Mouse (Mus musculus) kidney, embryonic 14.5 days (tissue): ENCODE measurements at regions not wholly inside any gene's neighbourhood (a gene's known extent, or its start where the extent isn't known, plus 50 kb on each side); places are given as distances from the start of the nearest gene placed in this dataset.

Experiments
- ATAC-seq: fragments of 200-750 bp; cut with Nextera tagmentation; 2 replicates; pipeline ENCODE4 v1.8.0; 2017; ENCODE audit warnings: moderate number of reproducible peaks, mild to moderate bottlenecking, moderate TSS enrichment, moderate library complexity; ENCODE audit not compliant: low FRiP score, low TSS enrichment
- H3K27ac ChIP-seq: fragments of 300-500 bp; sonication (generic); 2 replicates; pipeline ENCODE4 v1.5.1; 2014; ENCODE audit warnings: low read depth, mild to moderate bottlenecking, low read length, moderate library complexity, mixed read lengths
- H3K27me3 ChIP-seq: fragments of 300-500 bp; sonication (generic); 2 replicates; pipeline ENCODE4 v1.6.1; 2014; ENCODE audit warnings: mild to moderate bottlenecking, low read length; ENCODE audit not compliant: control insufficient read depth, insufficient read depth
- H3K36me3 ChIP-seq: fragments of 300-500 bp; sonication (generic); 2 replicates; pipeline ENCODE4 v1.6.1; 2014; ENCODE audit warnings: low read length, mixed read lengths; ENCODE audit not compliant: control insufficient read depth, insufficient read depth
- H3K4me1 ChIP-seq: fragments of 300-500 bp; sonication (generic); 2 replicates; pipeline ENCODE4 v1.6.1; 2014; ENCODE audit warnings: low read length, mixed read lengths; ENCODE audit not compliant: control insufficient read depth, insufficient read depth
- H3K4me2 ChIP-seq: fragments of 300-500 bp; sonication (generic); replicated peaks from 2 replicates; pipeline ENCODE4 v1.6.1; 2014; ENCODE audit warnings: low read depth, mild to moderate bottlenecking, low read length
- H3K4me3 ChIP-seq: fragments of 300-500 bp; sonication (generic); 2 replicates; pipeline ENCODE4 v1.5.1; 2014; ENCODE audit warnings: mild to moderate bottlenecking, low read length
- H3K9ac ChIP-seq: fragments of 300-500 bp; sonication (generic); 2 replicates; pipeline ENCODE4 v1.6.1; 2014; ENCODE audit warnings: low read depth, mild to moderate bottlenecking, low read length, moderate library complexity
- H3K9me3 ChIP-seq: fragments of 300-500 bp; sonication (generic); 2 replicates; pipeline ENCODE4 v1.6.1; 2016; ENCODE audit warnings: low read length; ENCODE audit not compliant: control insufficient read depth
- WGBS: fragments of 180-500 bp; shearing (Covaris S2); extraction: QIAGEN DNeasy Blood & Tissue Kit; methylation state at CpG from one replicate; pipeline ENCODE4 v1.1.7; 2014; 5-methylcytosine and 5-hydroxymethylcytosine counted together

DNA sequence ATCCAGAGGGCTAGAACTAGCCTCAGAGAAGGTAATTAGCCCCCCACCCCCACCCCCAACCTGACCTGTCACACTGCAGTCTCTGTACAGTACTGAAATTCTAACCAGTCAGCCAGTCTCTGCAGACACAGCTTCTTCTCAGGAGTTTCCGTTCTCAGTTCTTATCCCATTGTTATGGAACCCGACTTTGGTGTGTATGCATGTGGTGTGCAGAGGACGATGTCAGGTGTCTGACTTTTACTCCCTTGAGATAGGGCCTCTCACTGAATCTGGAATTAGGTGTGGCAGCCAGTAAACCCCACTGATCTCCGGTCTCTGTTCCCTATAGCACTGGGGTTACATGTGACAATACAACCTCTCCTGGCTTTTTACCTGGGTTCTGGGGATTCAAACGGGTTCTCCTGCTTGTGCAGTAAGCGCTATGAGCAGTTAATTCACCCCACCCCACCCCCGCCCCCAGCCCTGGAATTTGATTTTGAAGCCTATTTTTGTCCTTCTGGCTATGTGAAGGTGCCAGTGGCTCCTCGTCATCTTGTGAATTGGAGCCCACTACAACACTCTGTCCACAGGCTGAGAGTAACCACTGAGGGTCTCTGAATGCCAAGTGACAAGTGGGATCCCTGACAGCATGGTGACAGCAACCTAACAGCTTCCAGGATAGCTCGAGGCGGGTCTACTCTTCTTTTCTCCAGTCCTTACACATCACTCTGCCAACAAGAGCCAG lies 429.4 kb downstream of the Fut8 start:
- ATAC-seq: no peak
- WGBS: 83% methylated on average over 10 of the region's 10 CpGs

DNA sequence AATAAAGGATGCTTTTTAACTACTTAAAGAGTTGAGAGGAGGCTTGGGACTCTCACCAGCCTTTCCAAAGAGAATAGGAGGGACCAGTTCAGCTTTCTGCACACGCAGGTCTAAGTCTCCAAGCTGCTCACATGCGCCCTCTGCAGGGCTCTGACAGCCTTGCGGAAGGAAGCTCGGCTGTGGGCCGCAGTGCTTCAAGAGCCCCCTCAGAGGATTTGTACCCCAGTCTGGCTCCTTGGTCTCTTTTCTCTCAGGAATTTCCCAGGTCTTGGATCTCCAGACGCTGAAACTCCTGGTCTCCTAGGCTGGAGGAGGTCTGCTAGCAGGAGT lies 429.9 kb downstream of the Fut8 start:
- Histone ChIP-seq H3K4me1 (0 out of 2 replicates have a peak, but pooled peaks cover 5% of the 10 kb centered on the region), H3K4me2 (no peak overlapping the region), H3K9me3 (no peaks in the 10 kb centered on the region), H3K36me3 (no peaks in the 10 kb centered on the region), H3K27me3 (no peaks in the 10 kb centered on the region; the same call in 1 of the 2 replicates), H3K27ac (no peak overlapping the region), H3K9ac (no peak overlapping the region), H3K4me3 (no peak overlapping the region)
- 6% methylated on average over 6 of the region's 6 CpGs for WGBS
- ATAC-seq: peak; percentile 68; the same call in 1 of the 2 replicates

More for the DNA sequence above, 429.4 kb downstream of the Fut8 start:
- Histone ChIP-seq H3K27ac (no peak overlapping the region), H3K36me3 (no peaks in the 10 kb centered on the region), H3K4me3 (no peak overlapping the region), H3K9me3 (no peaks in the 10 kb centered on the region), H3K4me1 (0 out of 2 replicates have a peak, but pooled peaks cover 5% of the 10 kb centered on the region), H3K9ac (no peak overlapping the region), H3K4me2 (no peak overlapping the region), H3K27me3 (no peaks in the 10 kb centered on the region; the same call in 1 of the 2 replicates)

DNA sequence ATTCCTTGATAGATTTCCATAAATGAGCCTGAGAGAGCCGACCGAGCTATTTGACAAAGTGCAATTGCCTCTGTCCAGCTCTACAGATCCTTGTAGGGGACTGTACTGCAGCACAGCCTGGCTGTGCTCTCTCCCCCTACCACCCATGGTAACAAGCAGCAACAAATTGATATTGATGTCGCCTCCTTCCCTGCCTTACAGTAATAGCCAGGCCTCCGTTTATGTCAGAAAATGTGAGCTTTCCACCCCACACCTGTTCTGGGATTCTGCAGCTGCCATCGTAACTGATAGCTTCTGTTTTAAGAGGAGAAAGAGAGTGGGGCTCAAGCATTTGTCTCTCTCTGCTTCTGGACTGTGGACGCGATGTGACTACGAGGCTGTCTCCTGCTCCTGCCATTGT lies 432.6 kb downstream of the Fut8 start:
- H3K36me3 ChIP-seq: no peaks in the 10 kb centered on the region
- H3K27me3 ChIP-seq: no peaks in the 10 kb centered on the region
- ATAC-seq: no peak
- no peak overlapping the region for H3K27ac ChIP-seq
- WGBS: 73% methylated on average over 8 of the region's 8 CpGs
- H3K4me3 ChIP-seq: no peak overlapping the region
- no peak overlapping the region for H3K4me2 ChIP-seq
- 0 out of 2 replicates have a peak, but pooled peaks cover 5% of the 10 kb centered on the region for H3K4me1 ChIP-seq
- H3K9ac ChIP-seq: no peak overlapping the region
- no peaks in the 10 kb centered on the region for H3K9me3 ChIP-seq

DNA sequence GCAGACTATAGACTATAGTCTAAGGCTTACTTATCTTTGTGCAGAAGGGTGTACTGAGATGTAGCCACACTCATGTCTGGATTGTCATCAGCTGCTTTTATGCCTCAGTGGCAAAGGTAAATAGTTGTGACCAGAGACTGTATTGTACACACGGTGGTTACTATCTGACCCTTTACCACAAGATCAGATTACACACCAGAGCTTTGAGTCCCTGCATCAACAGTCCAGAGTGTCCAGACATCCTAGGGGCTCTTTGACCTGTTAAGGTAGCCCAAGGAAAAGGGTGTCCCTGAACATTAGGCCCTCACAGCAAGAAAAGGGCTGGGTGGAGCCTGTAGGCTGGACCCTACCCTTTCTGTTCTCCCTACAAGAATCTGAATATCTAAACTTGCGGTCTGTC lies 436.4 kb downstream of the Fut8 start:
- 0 out of 2 replicates have a peak, but pooled peaks have one; percentile 54 for ATAC-seq
- H3K27ac ChIP-seq: no peak overlapping the region
- H3K9ac ChIP-seq: no peak overlapping the region
- no peaks in the 10 kb centered on the region for H3K9me3 ChIP-seq
- H3K27me3 ChIP-seq: no peaks in the 10 kb centered on the region
- no peak overlapping the region for H3K4me3 ChIP-seq
- WGBS: 37% methylated on average over 2 of the region's 2 CpGs
- no peaks in the 10 kb centered on the region for H3K4me1 ChIP-seq
- H3K4me2 ChIP-seq: no peak overlapping the region
- H3K36me3 ChIP-seq: no peaks in the 10 kb centered on the region

DNA sequence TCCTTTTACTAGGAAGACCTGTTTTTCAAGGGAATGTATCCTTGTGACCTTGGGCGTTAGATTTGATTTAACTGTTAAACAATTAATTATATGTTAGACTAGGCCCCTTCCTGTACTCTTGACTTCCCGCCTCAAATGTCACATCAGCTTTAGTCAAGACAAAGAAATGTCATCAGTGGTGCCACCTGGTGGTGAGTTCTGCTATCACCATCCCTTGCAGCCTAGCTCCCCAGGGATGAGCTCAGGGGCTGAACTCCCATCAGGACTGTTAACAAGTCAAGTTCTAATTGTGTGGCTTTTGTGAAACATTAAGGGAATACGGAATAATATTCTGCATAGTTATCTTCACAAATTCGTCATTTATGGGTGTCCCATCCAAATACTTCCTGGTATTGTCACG lies 436.8 kb downstream of the Fut8 start:
- WGBS: 68% methylated on average over 5 of the region's 5 CpGs
- no peak for ATAC-seq
- Histone ChIP-seq H3K4me3 (no peak overlapping the region), H3K4me1 (no peaks in the 10 kb centered on the region), H3K9ac (no peak overlapping the region), H3K36me3 (no peaks in the 10 kb centered on the region), H3K4me2 (no peak overlapping the region), H3K27me3 (no peaks in the 10 kb centered on the region), H3K27ac (no peak overlapping the region), H3K9me3 (no peaks in the 10 kb centered on the region)

DNA sequence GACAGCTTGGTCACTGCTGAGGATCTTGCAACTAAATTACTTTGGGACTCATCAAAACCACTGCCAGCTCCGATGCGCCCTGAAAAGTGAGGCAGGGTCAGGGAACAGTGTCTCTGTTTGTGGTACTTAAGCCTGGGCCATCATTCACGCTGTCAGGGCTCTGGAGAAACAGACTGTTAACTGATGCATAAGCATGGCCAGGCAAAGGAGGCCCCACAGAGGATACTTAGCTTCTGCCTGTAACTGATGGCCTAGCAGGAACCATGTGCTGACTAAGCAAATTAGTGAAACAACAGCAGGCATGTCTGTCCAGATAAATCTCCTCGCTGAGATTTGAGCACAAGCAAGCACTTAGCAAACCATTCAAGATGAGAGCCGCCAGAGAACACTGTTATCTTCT lies 440.1 kb downstream of the Fut8 start:
- H3K9ac ChIP-seq: no peak overlapping the region
- no peak overlapping the region for H3K4me3 ChIP-seq
- 16% methylated on average over 5 of the region's 5 CpGs for WGBS
- H3K27ac ChIP-seq: no peak overlapping the region
- H3K9me3 ChIP-seq: no peaks in the 10 kb centered on the region
- no peaks in the 10 kb centered on the region for H3K4me1 ChIP-seq
- no peaks in the 10 kb centered on the region for H3K27me3 ChIP-seq
- ATAC-seq: peak; percentile 84; the same call in 1 of the 2 replicates
- no peak overlapping the region for H3K4me2 ChIP-seq
- H3K36me3 ChIP-seq: no peaks in the 10 kb centered on the region

DNA sequence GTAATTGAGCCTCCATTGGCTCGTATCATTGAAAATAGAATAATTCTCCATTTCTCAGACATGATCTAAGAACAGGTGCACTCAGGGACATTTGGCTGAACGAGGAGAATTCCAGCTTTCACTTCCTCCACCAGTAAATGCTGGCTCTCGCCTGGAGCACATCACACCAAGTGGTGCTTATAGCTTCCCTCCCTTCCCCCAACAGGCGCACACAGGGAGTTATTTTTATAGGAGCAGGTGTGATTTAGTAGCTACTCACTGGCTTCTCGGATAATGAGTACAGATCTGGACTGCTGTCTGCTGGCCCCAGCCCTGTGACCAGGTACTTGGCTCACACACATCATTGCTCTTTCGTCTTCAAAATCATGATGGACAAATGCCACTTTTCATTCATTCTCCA lies 456.2 kb downstream of the Fut8 start:
- 48% methylated on average over 6 of the region's 6 CpGs for WGBS
- Histone ChIP-seq H3K4me1 (0 out of 2 replicates have a peak, but pooled peaks cover 4% of the 10 kb centered on the region), H3K27ac (no peak overlapping the region), H3K9me3 (no peaks in the 10 kb centered on the region), H3K27me3 (no peaks in the 10 kb centered on the region), H3K36me3 (no peaks in the 10 kb centered on the region), H3K9ac (no peak overlapping the region), H3K4me3 (no peak overlapping the region), H3K4me2 (no peak overlapping the region)
- ATAC-seq: no peak

DNA sequence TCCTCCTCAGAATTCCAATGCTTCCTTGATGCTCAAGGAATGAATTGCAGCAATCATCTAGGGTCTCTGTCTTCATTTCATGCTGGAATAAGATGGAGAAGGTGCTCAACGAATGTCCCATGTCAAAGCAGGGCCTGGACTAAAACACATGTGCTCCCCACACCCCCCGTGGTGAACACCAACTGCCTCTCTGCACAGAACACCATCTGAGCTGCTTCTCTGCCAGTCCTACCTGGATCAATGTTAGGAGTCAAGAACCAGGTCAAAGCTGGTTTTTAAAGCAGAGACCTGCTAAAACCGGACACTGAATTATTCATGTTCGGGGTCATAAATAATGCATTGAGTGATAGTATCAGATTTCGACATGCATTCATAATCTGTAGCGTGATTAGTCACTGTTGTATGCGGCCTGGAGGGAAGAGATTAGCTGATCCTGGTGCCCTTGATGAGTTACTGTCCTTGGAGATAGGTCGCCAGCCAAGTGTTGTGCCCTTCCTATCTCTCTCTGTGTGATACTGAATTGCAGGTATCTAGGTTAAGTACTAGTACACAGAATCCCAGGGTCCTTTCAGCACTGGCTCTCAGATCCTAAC lies 458.2 kb downstream of the Fut8 start:
- no peaks in the 10 kb centered on the region for H3K36me3 ChIP-seq
- no peak overlapping the region for H3K27ac ChIP-seq
- WGBS: 73% methylated on average over 8 of the region's 8 CpGs
- H3K9me3 ChIP-seq: no peaks in the 10 kb centered on the region
- no peak overlapping the region for H3K9ac ChIP-seq
- ATAC-seq: no peak
- H3K27me3 ChIP-seq: no peaks in the 10 kb centered on the region
- H3K4me1 ChIP-seq: 0 out of 2 replicates have a peak, but pooled peaks cover 4% of the 10 kb centered on the region
- H3K4me3 ChIP-seq: no peak overlapping the region
- H3K4me2 ChIP-seq: no peak overlapping the region

DNA sequence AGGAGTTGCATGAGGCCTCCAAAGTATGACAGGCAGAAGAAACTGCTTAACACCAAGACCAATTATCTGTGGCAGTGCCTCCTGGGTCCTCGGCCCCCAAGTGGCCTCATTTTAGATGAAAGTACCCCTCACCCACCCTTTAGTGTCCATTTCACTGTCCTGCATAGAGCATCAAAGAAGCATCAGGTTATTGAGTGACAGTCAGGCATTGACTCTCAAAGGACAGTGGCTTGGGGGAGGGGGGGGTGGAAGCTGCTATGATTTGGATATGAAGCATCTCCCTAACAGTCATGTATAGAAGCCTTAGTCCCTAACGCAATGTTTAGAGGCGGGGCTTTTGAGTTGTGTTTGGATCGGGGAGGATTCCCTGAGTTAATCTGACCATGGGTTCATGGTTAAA lies 458.7 kb downstream of the Fut8 start:
- Histone ChIP-seq H3K27ac (no peak overlapping the region), H3K27me3 (no peaks in the 10 kb centered on the region), H3K4me1 (0 out of 2 replicates have a peak, but pooled peaks cover 4% of the 10 kb centered on the region), H3K4me2 (no peak overlapping the region), H3K9me3 (no peaks in the 10 kb centered on the region), H3K36me3 (no peaks in the 10 kb centered on the region), H3K9ac (no peak overlapping the region), H3K4me3 (no peak overlapping the region)
- no peak for ATAC-seq
- WGBS: 82% methylated on average over 4 of the region's 4 CpGs
